Mouse (Mus musculus) heart, postnatal 14 days (tissue): Measurements from ENCODE around the gene Dlx1. TPM values are rescaled to one million over a fixed set of nuclear protein-coding genes. Genes with fewer than 3 reads are reported as not detected.

Experiments
- DNase-seq, 2 experiments: peaks; one replicate each; pipeline ENCODE4 v3.0.0; 2021 to 2022
- intact Hi-C: fragments of 180-260 bp; cut with DNase I; formaldehyde crosslinking; loops from one replicate; pipeline ENCODE4 v1.15.1; 2025
- total RNA-seq, 2 experiments: library from RNA; stranded (reverse); gene quantifications; 2 replicates each; pipeline ENCODE4 v1.2.3; 2021

Gene Dlx1
- total RNA-seq, 2 experiments from 2014 or later, result 0.44 to 0.60 TPM

- intact Hi-C loops, result loop anchor here (2.0 to 10.0 kb wide), 7 partner anchors 14 to 387 kb away; partner anchors contain the start of genes Hat1, Metap1d and Slc25a12
- no peak for DNase-seq
Observed at GRCm38 (mm10) chr2:71544391-71545285, 16.7 kb downstream of the Dlx1 start.

GRCm38 (mm10) chr2:71545401-71545881, 17.5 kb downstream of the Dlx1 start:
- peak in 1 of 2 experiments; percentile 21 for DNase-seq
- intact Hi-C loops, result loop anchor here (2.0 to 10.0 kb wide), 7 partner anchors 15 to 388 kb away; partner anchors contain the start of genes Hat1, Metap1d and Slc25a12

GRCm38 (mm10) chr2:71545882-71546639, 18.1 kb downstream of the Dlx1 start:
- DNase-seq, result peak in 1 of 2 experiments; percentile 29
- intact Hi-C loops, result loop anchor here (2.0 to 10.0 kb wide), 7 partner anchors 15 to 389 kb away; partner anchors contain the start of genes Hat1, Metap1d and Slc25a12

- DNase-seq, result no peak
- intact Hi-C loops, result loop anchor here (5.0 to 10.0 kb wide), 6 partner anchors 94 to 389 kb away; partner anchors contain the start of genes Hat1, Metap1d and Slc25a12
Observed at GRCm38 (mm10) chr2:71546640-71547071, 18.7 kb downstream of the Dlx1 start, which contains the start of gene Dlx2. Dlx2 (minus strand) TSS chr2:71546754.

GRCm38 (mm10) chr2:71547829-71548228, 19.9 kb downstream of the Dlx1 start:
- intact Hi-C loops, result loop anchor here (5.0 to 10.0 kb wide), 6 partner anchors 96 to 391 kb away; partner anchors contain the start of genes Hat1, Metap1d and Slc25a12
- peak; percentile 78 to 87 for DNase-seq

GRCm38 (mm10) chr2:71550330-71550729, 22.4 kb downstream of the Dlx1 start:
- intact Hi-C loops, result no loop called here
- no peak for DNase-seq

GRCm38 (mm10) chr2:71551704-71552103, 23.8 kb downstream of the Dlx1 start:
- intact Hi-C loops, result no loop called here
- DNase-seq, result no peak

GRCm38 (mm10) chr2:71556071-71556470, 28.2 kb downstream of the Dlx1 start:
- DNase-seq, result no peak
- intact Hi-C loops, result no loop called here

GRCm38 (mm10) chr2:71566466-71566865, 38.6 kb downstream of the Dlx1 start:
- no peak for DNase-seq
- intact Hi-C loops, result no loop called here

GRCm38 (mm10) chr2:71573736-71574135, 45.8 kb downstream of the Dlx1 start:
- intact Hi-C loops, result no loop called here
- no peak for DNase-seq

GRCm38 (mm10) chr2:71577059-71577458, 49.1 kb downstream of the Dlx1 start:
- intact Hi-C loops, result no loop called here
- DNase-seq, result no peak

- intact Hi-C loops, result loop anchor here (5.0 kb wide), 1 partner anchor 236 kb away; no protein-coding TSS in a partner anchor
- DNase-seq, result peak; percentile 76 to 83
Observed at GRCm38 (mm10) chr2:71580632-71581466, 52.9 kb downstream of the Dlx1 start.

- no peak for DNase-seq
- intact Hi-C loops, result loop anchor here (5.0 kb wide), 1 partner anchor 236 kb away; no protein-coding TSS in a partner anchor
Observed at GRCm38 (mm10) chr2:71581488-71581887, 53.6 kb downstream of the Dlx1 start.

Other genes with a start within 250 kb of the Dlx1 start
- 100 to 1,000 TPM; 242 to 245 TPM for gene Slc25a12, start 160.4 kb upstream of the Dlx1 start, total RNA-seq
- gene Hat1, start 139.2 kb upstream of the Dlx1 start, total RNA-seq, result 10 to 100 TPM; 27.5 to 31.4 TPM
- 10 to 100 TPM; 40.3 to 44.0 TPM for gene Metap1d, start 74.8 kb upstream of the Dlx1 start, total RNA-seq
- gene Dlx2, start 18.6 kb downstream of the Dlx1 start, total RNA-seq, result not detected
- gene Itga6, start 217.5 kb downstream of the Dlx1 start, total RNA-seq, result 10 to 100 TPM; 79.2 to 80.7 TPM